Mouse (Mus musculus): ENCODE measurements at regions not wholly inside any gene's neighbourhood (a gene's known extent, or its start where the extent isn't known, plus 50 kb on each side); places are given as distances from the start of the nearest gene placed in this dataset.

GRCm38 (mm10) chr9:88059005-88059404, 268.0 kb upstream of the Nt5e start:
- Histone ChIP-seq H3K9ac (ENCODE audit: control insufficient read depth, low read depth, low read length, poor library complexity, severe bottlenecking) (no peak overlapping the region), H3K36me3 (ENCODE audit: control insufficient read depth in 1 of 2, insufficient read depth in 2 of 2, low read length in 2 of 2) (no peaks in the 10 kb centered on the region), H3K9me3 (replicated peaks; ENCODE audit: insufficient read depth, low read length) (no peaks in the 10 kb centered on the region), H3K4me3 (ENCODE audit: control insufficient read depth in 1 of 2, insufficient read depth in 1 of 2, low read depth in 2 of 2, low read length in 2 of 2) (no peak overlapping the region), H3K4me1 (ENCODE audit: control insufficient read depth in 1 of 2, insufficient read depth in 2 of 2, low read length in 2 of 2) (no peaks in the 10 kb centered on the region), H3K27ac (ENCODE audit: control insufficient read depth, low read depth, low read length) (no peak overlapping the region), H3K79me2 (ENCODE audit: control insufficient read depth, insufficient read depth, low read length, poor library complexity) (no peaks in the 10 kb centered on the region), H3K27me3 (ENCODE audit: control insufficient read depth in 1 of 2, insufficient read depth in 2 of 2, low read length in 2 of 2) (no peaks in the 10 kb centered on the region)
- TF ChIP-seq ZMIZ1 (IDR thresholded peaks at IDR 0.05; ENCODE audit: low read depth, low read length) (no peak), RCOR1 (IDR thresholded peaks at IDR 0.05; ENCODE audit: low read depth, low read length) (no peak), ZNF384 (IDR thresholded peaks at IDR 0.05; ENCODE audit: low read depth, low read length) (no peak), MAX (IDR thresholded peaks at IDR 0.05; ENCODE audit: low read length) (no peak), ETS1 (IDR thresholded peaks at IDR 0.05; ENCODE audit: low read depth, low read length) (no peak), MYB (IDR thresholded peaks at IDR 0.05; ENCODE audit: low read depth, low read length) (no peak), JUND (IDR thresholded peaks at IDR 0.05; ENCODE audit: low read depth, low read length) (no peak), RAD21 (IDR thresholded peaks at IDR 0.05; ENCODE audit: low read depth, low read length) (no peak), TBP (IDR thresholded peaks at IDR 0.05; ENCODE audit: low read depth, low read length) (no peak), BHLHE40 (IDR thresholded peaks at IDR 0.05; ENCODE audit: borderline replicate concordance, low read depth, low read length) (no peak), SMC3 (IDR thresholded peaks at IDR 0.05; ENCODE audit: low read depth, low read length) (no peak), EP300 (IDR thresholded peaks at IDR 0.05; ENCODE audit: low read depth in 1 of 2, low read length in 2 of 2) (no peak), POLR2A (IDR thresholded peaks at IDR 0.05; ENCODE audit: control insufficient read depth in 1 of 2, insufficient read depth in 1 of 2, low read depth in 1 of 2, low read length in 2 of 2, poor library complexity in 1 of 2) (no peak), MAZ (IDR thresholded peaks at IDR 0.05; ENCODE audit: low read depth, low read length) (no peak), POLR2AphosphoS5 (IDR thresholded peaks at IDR 0.05; ENCODE audit: borderline replicate concordance, low read depth, low read length) (no peak), CHD2 (IDR thresholded peaks at IDR 0.05; ENCODE audit: low read length) (no peak), MAFK (IDR thresholded peaks at IDR 0.05; ENCODE audit: borderline replicate concordance, low read depth, low read length) (no peak), CHD1 (IDR thresholded peaks at IDR 0.05; ENCODE audit: low read depth, low read length) (no peak), SIN3A (IDR thresholded peaks at IDR 0.05; ENCODE audit: low read length) (no peak), MYC (IDR thresholded peaks at IDR 0.05; ENCODE audit: low read depth, low read length) (no peak)
- DNase-seq (ENCODE audit: low read depth, low spot score): no peak

GRCm38 (mm10) chr9:88063973-88064676, 262.9 kb upstream of the Nt5e start:
- H3K9ac ChIP-seq (ENCODE audit: control insufficient read depth, low read depth, low read length, poor library complexity, severe bottlenecking): no peak overlapping the region
- H3K4me3 ChIP-seq (ENCODE audit: control insufficient read depth in 1 of 2, insufficient read depth in 1 of 2, low read depth in 2 of 2, low read length in 2 of 2): no peak overlapping the region
- no peaks in the 10 kb centered on the region for H3K4me1 ChIP-seq (ENCODE audit: control insufficient read depth in 1 of 2, insufficient read depth in 2 of 2, low read length in 2 of 2)
- H3K27me3 ChIP-seq (ENCODE audit: control insufficient read depth in 1 of 2, insufficient read depth in 2 of 2, low read length in 2 of 2): no peaks in the 10 kb centered on the region
- H3K27ac ChIP-seq (ENCODE audit: control insufficient read depth, low read depth, low read length): no peak overlapping the region
- no peaks in the 10 kb centered on the region for H3K79me2 ChIP-seq (ENCODE audit: control insufficient read depth, insufficient read depth, low read length, poor library complexity)
- no peaks in the 10 kb centered on the region for H3K9me3 ChIP-seq (replicated peaks; ENCODE audit: insufficient read depth, low read length)
- no peak for DNase-seq (ENCODE audit: low read depth, low spot score)
- no peak for TF ChIP-seq ZKSCAN1 (IDR thresholded peaks at IDR 0.05; ENCODE audit: low read depth, low read length)
- no peak for TF ChIP-seq POLR2AphosphoS5 (IDR thresholded peaks at IDR 0.05; ENCODE audit: borderline replicate concordance, low read depth, low read length)
- no peak for TF ChIP-seq MXI1 (IDR thresholded peaks at IDR 0.05; ENCODE audit: low read depth, low read length)
- TF ChIP-seq CHD1 (IDR thresholded peaks at IDR 0.05; ENCODE audit: low read depth, low read length): no peak
- no peak for TF ChIP-seq TCF12 (IDR thresholded peaks at IDR 0.05; ENCODE audit: low read depth, low read length)
- no peak for TF ChIP-seq TAL1 (IDR thresholded peaks at IDR 0.05; ENCODE audit: low read length)
- TF ChIP-seq ELF1 (IDR thresholded peaks at IDR 0.05; ENCODE audit: low read depth, low read length): no peak
- no peak for TF ChIP-seq MYB (IDR thresholded peaks at IDR 0.05; ENCODE audit: low read depth, low read length)
- no peaks in the 10 kb centered on the region for H3K36me3 ChIP-seq (ENCODE audit: control insufficient read depth in 1 of 2, insufficient read depth in 2 of 2, low read length in 2 of 2)
